Mouse (Mus musculus) left cerebral cortex, postnatal 36 days (tissue): ENCODE measurements at regions not wholly inside any gene's neighbourhood (a gene's known extent, or its start where the extent isn't known, plus 50 kb on each side); places are given as distances from the start of the nearest gene placed in this dataset.
A peak's percentile ranks its signal among the peaks of the same experiment; 100 is the strongest.

ENCODE experiments used
- DNase-seq, 2 experiments: peaks; one replicate each; pipeline ENCODE4 v3.0.0; 2021 to 2022; ENCODE audit warnings: low spot score in 2 of 2, mixed read lengths in 1 of 2
- intact Hi-C: fragments of 180-260 bp; cut with DNase I; formaldehyde crosslinking; loops from one replicate; pipeline ENCODE4 v1.15.1; 2025

GRCm38 (mm10) chr16:9211485-9211884 lies 381.6 kb downstream of the 1810013L24Rik start:
- DNase-seq: no peak
- intact Hi-C loops: no loop called here

- intact Hi-C loops: no loop called here
- DNase-seq: no peak
These were observed 385.2 kb downstream of the 1810013L24Rik start for GRCm38 (mm10) chr16:9215131-9215530.

GRCm38 (mm10) chr16:9217361-9217760 lies 387.5 kb downstream of the 1810013L24Rik start:
- DNase-seq: no peak
- intact Hi-C loops: no loop called here

- intact Hi-C loops: no loop called here
- DNase-seq: no peak
These were observed 400.3 kb downstream of the 1810013L24Rik start for GRCm38 (mm10) chr16:9230178-9230577.

GRCm38 (mm10) chr16:9242099-9242498 lies 412.2 kb downstream of the 1810013L24Rik start:
- DNase-seq: no peak
- intact Hi-C loops: no loop called here

- no peak for DNase-seq
These were observed 417.3 kb downstream of the 1810013L24Rik start for GRCm38 (mm10) chr16:9247198-9247597.

GRCm38 (mm10) chr16:9253054-9253453 lies 423.2 kb downstream of the 1810013L24Rik start:
- intact Hi-C loops: no loop called here
- no peak for DNase-seq

More at GRCm38 (mm10) chr16:9247198-9247597, 417.3 kb downstream of the 1810013L24Rik start:
- intact Hi-C loops: no loop called here

- no peak for DNase-seq
- intact Hi-C loops: no loop called here
These were observed 425.5 kb downstream of the 1810013L24Rik start for GRCm38 (mm10) chr16:9255351-9255750.

- intact Hi-C loops: no loop called here
- DNase-seq: no peak
These were observed 431.1 kb downstream of the 1810013L24Rik start for GRCm38 (mm10) chr16:9260966-9261365.

- no peak for DNase-seq
- intact Hi-C loops: no loop called here
These were observed 434.8 kb downstream of the 1810013L24Rik start for GRCm38 (mm10) chr16:9264554-9265145.

- intact Hi-C loops: no loop called here
- no peak for DNase-seq
These were observed 437.3 kb downstream of the 1810013L24Rik start for GRCm38 (mm10) chr16:9267204-9267603.

GRCm38 (mm10) chr16:9270099-9270498 lies 440.2 kb downstream of the 1810013L24Rik start:
- DNase-seq: no peak
- intact Hi-C loops: loop anchor here (10.0 kb wide), 1 partner anchor 265 kb away; no protein-coding TSS in a partner anchor

- no peak for DNase-seq
- intact Hi-C loops: loop anchor here (10.0 kb wide), 1 partner anchor 266 kb away; no protein-coding TSS in a partner anchor
These were observed 440.8 kb downstream of the 1810013L24Rik start for GRCm38 (mm10) chr16:9270671-9271070.

- intact Hi-C loops: loop anchor here (10.0 kb wide), 1 partner anchor 269 kb away; no protein-coding TSS in a partner anchor
- DNase-seq: no peak
These were observed 443.9 kb downstream of the 1810013L24Rik start for GRCm38 (mm10) chr16:9273751-9274300.

- DNase-seq: no peak
- intact Hi-C loops: loop anchor here (10.0 kb wide), 1 partner anchor 270 kb away; no protein-coding TSS in a partner anchor
These were observed 444.7 kb downstream of the 1810013L24Rik start for GRCm38 (mm10) chr16:9274583-9275100.

- no peak for DNase-seq
- intact Hi-C loops: loop anchor here (10.0 kb wide), 1 partner anchor 271 kb away; no protein-coding TSS in a partner anchor
These were observed 445.5 kb downstream of the 1810013L24Rik start for GRCm38 (mm10) chr16:9275426-9275825.

GRCm38 (mm10) chr16:9277064-9277463 lies 447.2 kb downstream of the 1810013L24Rik start:
- no peak for DNase-seq
- intact Hi-C loops: loop anchor here (10.0 kb wide), 1 partner anchor 272 kb away; no protein-coding TSS in a partner anchor

- intact Hi-C loops: loop anchor here (10.0 kb wide), 1 partner anchor 275 kb away; no protein-coding TSS in a partner anchor
- DNase-seq: no peak
These were observed 449.8 kb downstream of the 1810013L24Rik start for GRCm38 (mm10) chr16:9279726-9280125.

GRCm38 (mm10) chr16:9280431-9280830 lies 450.5 kb downstream of the 1810013L24Rik start:
- intact Hi-C loops: no loop called here
- no peak for DNase-seq

GRCm38 (mm10) chr16:9280931-9281330 lies 451.0 kb downstream of the 1810013L24Rik start:
- intact Hi-C loops: no loop called here
- DNase-seq: peak; percentile 60 to 62

GRCm38 (mm10) chr16:9284423-9284822 lies 454.5 kb downstream of the 1810013L24Rik start:
- intact Hi-C loops: no loop called here
- DNase-seq: no peak
